Mouse (Mus musculus) liver, adult 2 months (tissue): ENCODE data around the gene Znrf2. TPM values are rescaled to one million over a fixed set of nuclear protein-coding genes. Genes with fewer than 3 reads are reported as not detected.
A peak's percentile ranks its signal among the peaks of the same experiment; 100 is the strongest.

Experiments
- DNase-seq: peaks from one replicate; pipeline ENCODE4 v3.0.0-alpha.2; 2011; ENCODE audit warnings: low read depth, low spot score; ENCODE audit errors: extremely low read depth
- H3K27ac ChIP-seq: fragments of 200-500 bp; replicated peaks from 2 replicates; pipeline ENCODE4 v1.5.1; 2012; ENCODE audit warnings: low read depth, mild to moderate bottlenecking, control low read depth, inconsistent platforms, low read length; ENCODE audit not compliant: insufficient read depth
- H3K27me3 ChIP-seq: fragments of 200-500 bp; 2 replicates; pipeline ENCODE4 v1.6.1; 2012; ENCODE audit warnings: mild to moderate bottlenecking, moderate library complexity, low read length, inconsistent platforms; ENCODE audit not compliant: control insufficient read depth, insufficient read depth
- H3K36me3 ChIP-seq: fragments of 200-500 bp; 2 replicates; pipeline ENCODE4 v1.6.1; 2012; ENCODE audit warnings: low read length, inconsistent platforms; ENCODE audit not compliant: control insufficient read depth, insufficient read depth
- H3K4me1 ChIP-seq: fragments of 200-500 bp; 2 replicates; pipeline ENCODE4 v1.6.1; 2011; ENCODE audit warnings: low read length; ENCODE audit not compliant: control insufficient read depth, insufficient read depth
- H3K4me3 ChIP-seq: fragments of 200-500 bp; 2 replicates; pipeline ENCODE4 v1.5.1; 2011; ENCODE audit warnings: low read depth, mild to moderate bottlenecking, control low read depth, low read length, moderate library complexity; ENCODE audit not compliant: insufficient read depth
- H3K79me2 ChIP-seq: fragments of 200-500 bp; 2 replicates; pipeline ENCODE4 v1.6.1; 2012; ENCODE audit warnings: inconsistent platforms, mild to moderate bottlenecking, low read length, moderate library complexity; ENCODE audit not compliant: control insufficient read depth, insufficient read depth
- H3K9ac ChIP-seq: fragments of 200-500 bp; 2 replicates; pipeline ENCODE4 v1.6.1; 2012; ENCODE audit warnings: low read depth, mild to moderate bottlenecking, control low read depth, inconsistent platforms, low read length
- CTCF ChIP-seq: fragments of 200-500 bp; IDR thresholded peaks from 2 replicates; pipeline ENCODE4 v1.5.1; 2011; ENCODE audit warnings: low read depth, low read length, control low read depth
- POLR2A ChIP-seq: fragments of 200-500 bp; IDR thresholded peaks from 2 replicates; pipeline ENCODE4 v1.6.1; 2011; ENCODE audit warnings: low read length, control low read depth; ENCODE audit not compliant: insufficient read depth; ENCODE audit errors: extremely low read depth
- WGBS: fragments of 180-500 bp; shearing (Covaris S2); methylation state at CpG from one replicate; pipeline ENCODE4 v1.1.7; 2018; 5-methylcytosine and 5-hydroxymethylcytosine counted together
- polyA plus RNA-seq: library from polyadenylated mRNA; depleted of rRNA; stranded (reverse); fragments of >200 nt; gene quantifications from 2 replicates; pipeline ENCODE4 v1.2.3, GENCODE M21; 2012
- total RNA-seq: library from RNA; depleted of rRNA; stranded (reverse); fragments of >200 nt; gene quantifications from 2 replicates; pipeline ENCODE4 v1.2.3, GENCODE M21; 2014

Gene Znrf2
- total and polyA plus RNA-seq, 2 experiments, result 16.2 to 27.8 TPM

- H3K27me3 ChIP-seq, result no peaks in the 10 kb centered on the region
- DNase-seq, result peak; percentile 49
- WGBS, result 28% methylated on average over 8 of the region's 8 CpGs
- H3K27ac ChIP-seq, result no peak overlapping the region
- H3K9ac ChIP-seq, result no peak overlapping the region
- H3K4me3 ChIP-seq, result no peak overlapping the region
- no peaks in the 10 kb centered on the region for H3K79me2 ChIP-seq
- H3K36me3 ChIP-seq, result no peaks in the 10 kb centered on the region
- TF ChIP-seq POLR2A, result no peak
- TF ChIP-seq CTCF, result no peak
- peaks cover 3% of the 10 kb centered on the region; the same call in 1 of the 2 replicates for H3K4me1 ChIP-seq
Observed at GRCm38 (mm10) chr6:54777661-54778060, 39.1 kb upstream of the Znrf2 start.

- no peak overlapping the region for H3K9ac ChIP-seq
- 91% methylated on average over 5 of the region's 5 CpGs for WGBS
Observed at GRCm38 (mm10) chr6:54779968-54780367, 36.7 kb upstream of the Znrf2 start.

DNA sequence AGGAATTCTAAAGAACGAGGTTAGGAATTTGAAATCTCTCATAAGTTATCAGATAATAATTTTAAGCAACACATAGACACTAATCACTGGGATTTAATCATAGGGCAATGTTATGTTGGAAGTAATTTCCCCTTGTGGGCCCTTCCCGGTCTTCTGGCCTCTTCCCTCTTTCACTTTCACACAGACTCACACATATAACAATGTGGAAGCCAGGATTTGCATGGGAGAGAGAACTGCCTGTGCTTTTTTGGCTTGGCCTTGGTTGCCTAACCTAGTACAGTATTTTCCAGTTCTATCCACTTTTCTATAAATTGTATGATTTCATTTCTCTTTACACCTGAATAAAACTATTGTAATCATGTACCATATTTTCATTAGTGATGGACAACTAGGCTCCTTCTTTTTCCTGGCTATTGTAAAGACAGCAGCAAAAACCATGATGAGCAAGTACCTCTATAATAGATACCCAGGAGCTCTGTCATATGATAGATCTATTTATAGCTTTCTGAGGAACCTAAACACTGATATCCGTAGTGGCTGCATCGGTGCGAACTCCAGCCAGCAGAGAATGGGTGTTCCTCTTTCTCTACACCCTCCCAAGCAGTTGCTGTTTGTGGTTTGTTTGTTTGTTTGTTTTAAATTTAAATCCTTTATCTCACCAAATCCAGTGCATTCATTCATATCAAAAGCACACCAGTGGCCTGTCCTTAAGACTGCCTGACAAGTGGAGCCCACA is 36.0 kb upstream of the Znrf2 start:
- no peaks in the 10 kb centered on the region for H3K36me3 ChIP-seq
- H3K79me2 ChIP-seq, result no peaks in the 10 kb centered on the region
- 79% methylated on average over 5 of the region's 5 CpGs for WGBS
- DNase-seq, result no peak
- H3K27ac ChIP-seq, result no peak overlapping the region
- no peaks in the 10 kb centered on the region for H3K27me3 ChIP-seq
- TF ChIP-seq CTCF (no peak), POLR2A (no peak)
- H3K4me1 ChIP-seq, result peaks cover 3% of the 10 kb centered on the region; the same call in 1 of the 2 replicates
- no peak overlapping the region for H3K4me3 ChIP-seq
- H3K9ac ChIP-seq, result no peak overlapping the region

More at GRCm38 (mm10) chr6:54779968-54780367, 36.7 kb upstream of the Znrf2 start:
- Histone ChIP-seq H3K27ac (no peak overlapping the region), H3K36me3 (no peaks in the 10 kb centered on the region), H3K4me3 (no peak overlapping the region), H3K4me1 (peaks cover 3% of the 10 kb centered on the region; the same call in 1 of the 2 replicates), H3K27me3 (no peaks in the 10 kb centered on the region), H3K79me2 (no peaks in the 10 kb centered on the region)
- TF ChIP-seq CTCF, result no peak
- TF ChIP-seq POLR2A, result no peak
- DNase-seq, result no peak

GRCm38 (mm10) chr6:54781881-54782280 is 34.8 kb upstream of the Znrf2 start:
- no peak for TF ChIP-seq CTCF
- TF ChIP-seq POLR2A, result no peak
- Histone ChIP-seq H3K79me2 (no peaks in the 10 kb centered on the region), H3K36me3 (no peaks in the 10 kb centered on the region), H3K27ac (no peak overlapping the region), H3K4me3 (no peak overlapping the region), H3K9ac (no peak overlapping the region), H3K4me1 (peaks cover 3% of the 10 kb centered on the region; the same call in 1 of the 2 replicates), H3K27me3 (no peaks in the 10 kb centered on the region)
- no peak for DNase-seq
- 78% methylated on average over 6 of the region's 6 CpGs for WGBS

DNA sequence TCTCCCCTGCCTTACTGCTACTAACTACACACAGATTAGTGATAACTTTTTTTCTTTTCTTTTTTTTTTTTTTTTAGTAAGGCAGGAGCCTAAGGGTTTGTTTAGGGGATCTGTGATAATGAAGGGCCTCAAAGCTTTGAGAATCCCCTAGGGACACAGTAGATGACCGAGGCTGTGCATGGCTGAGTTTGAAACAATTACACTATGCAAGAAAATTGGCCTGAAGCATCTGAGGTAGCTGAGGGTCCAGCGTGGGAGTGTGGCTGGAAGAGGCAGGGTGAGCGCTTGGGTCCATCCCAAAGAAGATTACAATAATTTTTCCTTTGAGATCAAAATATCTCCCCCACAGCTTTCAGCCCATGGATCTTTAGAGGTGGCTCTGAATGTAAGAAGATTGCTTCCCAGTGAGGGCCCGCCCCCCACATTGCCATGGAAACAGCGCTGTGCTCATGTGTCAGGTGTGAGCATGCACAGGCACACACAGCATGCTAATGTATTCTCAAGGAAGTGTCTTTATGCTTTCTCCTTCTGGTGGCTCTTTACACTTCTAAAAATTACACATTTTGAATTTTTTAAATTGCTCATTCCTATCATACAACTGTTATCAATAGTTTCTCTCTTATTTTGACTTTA is 31.5 kb upstream of the Znrf2 start:
- Histone ChIP-seq H3K27ac (no peak overlapping the region), H3K4me1 (peaks cover 7% of the 10 kb centered on the region), H3K4me3 (no peak overlapping the region), H3K27me3 (no peaks in the 10 kb centered on the region), H3K79me2 (no peaks in the 10 kb centered on the region), H3K36me3 (no peaks in the 10 kb centered on the region), H3K9ac (no peak overlapping the region)
- no peak for TF ChIP-seq CTCF
- TF ChIP-seq POLR2A, result no peak
- WGBS, result 95% methylated on average over 5 of the region's 5 CpGs
- no peak for DNase-seq

DNA sequence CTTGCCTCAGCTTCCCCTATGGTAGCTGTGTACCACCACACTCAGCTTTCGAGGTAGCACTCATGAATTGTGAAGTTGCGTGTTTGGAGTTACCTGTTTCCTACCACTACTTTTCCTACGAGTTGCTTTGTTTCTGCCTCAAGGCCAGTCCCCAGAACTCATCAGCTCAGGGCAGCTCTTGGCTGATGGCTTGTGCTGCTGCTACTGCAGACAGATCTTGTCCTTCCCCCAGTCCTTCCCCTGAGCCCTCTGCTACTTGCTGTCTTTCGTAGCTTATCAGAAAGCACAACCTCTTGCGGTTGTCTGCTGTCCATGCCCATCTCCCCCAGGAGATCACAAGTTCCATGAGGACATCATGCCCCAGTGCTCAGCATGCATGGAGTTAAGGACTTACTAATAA is 29.9 kb upstream of the Znrf2 start:
- H3K27ac ChIP-seq, result no peak overlapping the region
- H3K9ac ChIP-seq, result no peak overlapping the region
- DNase-seq, result no peak
- H3K4me3 ChIP-seq, result no peak overlapping the region
- peaks cover 14% of the 10 kb centered on the region for H3K4me1 ChIP-seq
- H3K27me3 ChIP-seq, result no peaks in the 10 kb centered on the region
- TF ChIP-seq POLR2A (no peak), CTCF (no peak)
- H3K79me2 ChIP-seq, result no peaks in the 10 kb centered on the region
- no peaks in the 10 kb centered on the region for H3K36me3 ChIP-seq
- WGBS, result 91% methylated on average over 5 of the region's 5 CpGs
